Mouse (Mus musculus) kidney, adult 2 months (tissue): Measurements from ENCODE around the gene Olfr170.

Experiments
- CTCF ChIP-seq: fragments of 200-500 bp; conservative IDR thresholded peaks from 2 replicates; pipeline ENCODE4 v1.5.1; 2011; ENCODE audit warnings: low read depth, mild to moderate bottlenecking, control low read depth, low read length, moderate library complexity, mixed read lengths; ENCODE audit not compliant: insufficient read depth, insufficient read length
- POLR2A ChIP-seq: fragments of 200-500 bp; IDR thresholded peaks from one replicate; pipeline ENCODE4 v1.6.1; 2011; ENCODE audit warnings: low read depth, low read length, control low read depth

GRCm38 (mm10) chr16:19629816-19630215, 18.1 kb upstream of the Olfr170 start, which contains the start of gene Olfr171:
- TF ChIP-seq POLR2A (no peak), CTCF (no peak)
